Mouse (Mus musculus) intestine, postnatal 0 days (tissue): ENCODE measurements at regions not wholly inside any gene's neighbourhood (a gene's known extent, or its start where the extent isn't known, plus 50 kb on each side); places are given as distances from the start of the nearest gene placed in this dataset.

Experiments used
- ATAC-seq: fragments of 200-750 bp; cut with Nextera tagmentation; 2 replicates; pipeline ENCODE4 v1.8.0; 2017; ENCODE audit warnings: mild to moderate bottlenecking, moderate TSS enrichment, moderate library complexity
- H3K27ac ChIP-seq: fragments of 300-500 bp; sonication (generic); 2 replicates; pipeline ENCODE4 v1.5.1; 2014; ENCODE audit warnings: mild to moderate bottlenecking, low read depth, low read length, moderate library complexity
- H3K27me3 ChIP-seq: fragments of 300-500 bp; sonication (generic); replicated peaks from 2 replicates; pipeline ENCODE4 v1.6.1; 2014; ENCODE audit warnings: low read length, mixed read lengths; ENCODE audit not compliant: control insufficient read depth, insufficient read depth
- H3K36me3 ChIP-seq: fragments of 300-500 bp; sonication (generic); 2 replicates; pipeline ENCODE4 v1.6.1; 2014; ENCODE audit warnings: mild to moderate bottlenecking, moderate library complexity; ENCODE audit not compliant: control insufficient read depth, insufficient read depth
- H3K4me1 ChIP-seq: fragments of 300-500 bp; sonication (generic); replicated peaks from 2 replicates; pipeline ENCODE4 v1.6.1; 2014; ENCODE audit warnings: antibody characterized with exemption, low read length, mixed read lengths; ENCODE audit not compliant: control insufficient read depth, insufficient read depth
- H3K4me2 ChIP-seq: fragments of 300-500 bp; sonication (generic); replicated peaks from 2 replicates; pipeline ENCODE4 v1.6.1; 2014; ENCODE audit warnings: low read depth, mild to moderate bottlenecking, moderate library complexity
- H3K4me3 ChIP-seq: fragments of 300-500 bp; sonication (generic); 2 replicates; pipeline ENCODE4 v1.5.1; 2014; ENCODE audit warnings: low read depth, low read length
- H3K9ac ChIP-seq: fragments of 300-500 bp; sonication (generic); 2 replicates; pipeline ENCODE4 v1.6.1; 2014; ENCODE audit warnings: mild to moderate bottlenecking, low read depth, low read length
- H3K9me3 ChIP-seq: fragments of 300-500 bp; sonication (generic); 2 replicates; pipeline ENCODE4 v1.6.1; 2016; ENCODE audit warnings: mixed run types; ENCODE audit not compliant: control insufficient read depth
- CTCF ChIP-seq: sonication (generic); IDR thresholded peaks from 2 replicates; pipeline ENCODE4 v1.5.1; 2016; ENCODE audit warnings: low read depth, mild to moderate bottlenecking, control low read depth, antibody characterized with exemption, moderate library complexity
- WGBS: fragments of 180-500 bp; shearing (Covaris S2); extraction: QIAGEN DNeasy Blood & Tissue Kit; methylation state at CpG from one replicate; pipeline ENCODE4 v1.1.7; 2014; 5-methylcytosine and 5-hydroxymethylcytosine counted together

DNA sequence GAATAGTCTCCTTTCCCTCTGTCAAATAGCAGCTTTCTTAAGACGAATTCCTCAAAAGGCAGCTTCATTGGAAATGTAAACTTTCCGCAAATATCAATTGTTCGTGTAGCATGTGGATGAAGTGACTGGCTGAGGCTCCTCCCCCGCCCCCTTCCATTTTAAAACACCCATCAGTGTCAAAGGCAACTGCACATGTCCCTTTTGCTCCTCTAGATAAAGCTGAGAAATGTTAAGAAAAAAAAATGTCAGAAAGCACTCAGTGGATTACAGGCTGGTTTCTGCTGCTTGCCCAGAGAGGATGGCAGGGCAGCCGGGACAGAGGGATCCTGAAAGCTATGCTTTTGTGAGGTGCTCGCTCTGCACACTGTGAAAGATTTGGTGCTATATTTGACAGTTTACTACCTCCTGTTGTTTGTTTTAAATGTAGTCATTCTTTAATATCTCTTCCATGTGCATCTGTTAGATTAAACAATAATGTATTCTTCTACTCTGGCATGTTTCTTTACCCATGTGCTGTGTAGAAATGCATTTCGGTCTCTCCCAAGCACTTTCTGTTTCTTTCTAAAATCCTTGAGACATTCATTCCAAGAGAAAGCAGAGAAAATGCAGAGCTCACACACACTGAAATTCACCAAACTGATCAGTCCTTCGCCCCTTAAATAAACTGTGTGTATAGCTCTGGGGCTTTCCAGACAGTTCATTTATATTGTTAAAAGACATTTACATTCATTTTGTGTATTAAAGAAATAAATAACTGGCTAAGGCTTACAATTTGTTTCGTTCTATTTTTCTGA, 263.9 kb downstream of the Meis1 start:
- no peak for ATAC-seq
- 52% methylated on average over 9 of the region's 9 CpGs for WGBS

DNA sequence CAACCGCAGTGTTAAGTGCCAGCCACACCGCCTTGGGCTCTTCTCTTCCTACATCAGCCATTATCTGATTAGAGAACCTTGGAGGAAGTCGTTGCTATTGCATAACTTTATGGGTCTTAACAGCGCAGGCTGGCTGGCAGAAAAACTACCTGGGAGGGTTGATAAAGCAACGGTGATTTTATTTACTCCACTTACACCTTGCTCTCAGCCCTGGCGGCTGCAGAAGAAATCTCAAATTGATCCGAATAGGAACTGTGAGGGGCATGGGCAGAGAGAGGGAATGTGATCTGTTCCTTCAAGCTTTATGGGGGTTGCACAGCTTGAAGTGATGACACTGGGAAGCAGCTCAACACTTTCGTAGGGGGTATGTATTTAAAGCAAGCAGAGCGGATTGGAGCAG, 264.9 kb downstream of the Meis1 start:
- no peaks in the 10 kb centered on the region for H3K27me3 ChIP-seq
- 0 out of 2 replicates have a peak overlapping the region, but pooled peaks have one; percentile 7 for H3K27ac ChIP-seq
- ATAC-seq: peak; percentile 78
- H3K36me3 ChIP-seq: no peaks in the 10 kb centered on the region
- H3K4me1 ChIP-seq: no peaks in the 10 kb centered on the region
- H3K4me3 ChIP-seq: 0 out of 2 replicates have a peak overlapping the region, but pooled peaks have one; percentile 7
- H3K4me2 ChIP-seq: peak overlapping the region; percentile 55
- H3K9me3 ChIP-seq: no peaks in the 10 kb centered on the region
- H3K9ac ChIP-seq: no peak overlapping the region; the same call in 1 of the 2 replicates
- TF ChIP-seq CTCF: no peak
- WGBS: 9% methylated on average over 9 of the region's 9 CpGs

More for the DNA sequence above, 263.9 kb downstream of the Meis1 start:
- Histone ChIP-seq H3K4me2 (peak overlapping the region; percentile 55), H3K9me3 (no peaks in the 10 kb centered on the region), H3K4me1 (no peaks in the 10 kb centered on the region), H3K4me3 (peak overlapping the region; percentile 4; the same call in 1 of the 2 replicates), H3K27me3 (no peaks in the 10 kb centered on the region), H3K9ac (no peak overlapping the region), H3K27ac (no peak overlapping the region), H3K36me3 (no peaks in the 10 kb centered on the region)
- TF ChIP-seq CTCF: no peak

DNA sequence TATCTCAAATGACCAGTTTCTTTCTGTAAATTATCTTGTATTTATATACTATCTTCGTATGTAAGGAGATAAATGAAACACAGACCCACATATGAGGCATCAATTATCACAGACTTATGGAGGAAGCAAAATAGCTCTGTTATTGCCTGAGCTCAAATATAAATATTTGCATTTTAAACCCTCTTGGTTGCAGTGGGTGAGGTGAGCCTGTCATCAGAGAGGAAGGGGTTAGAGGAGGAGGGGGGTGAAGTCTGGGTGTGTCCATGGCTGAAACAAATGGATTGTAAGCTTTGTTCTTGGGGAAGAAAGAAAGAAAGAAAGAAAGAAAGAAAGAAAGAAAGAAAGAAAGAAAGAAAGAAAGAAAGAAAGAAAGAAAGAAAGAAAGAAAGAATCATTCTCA, 265.5 kb downstream of the Meis1 start:
- Histone ChIP-seq H3K27me3 (no peaks in the 10 kb centered on the region), H3K27ac (no peak overlapping the region), H3K4me2 (peak overlapping the region; percentile 55; the same call in 1 of the 2 replicates), H3K4me1 (no peaks in the 10 kb centered on the region), H3K36me3 (no peaks in the 10 kb centered on the region), H3K4me3 (no peak overlapping the region), H3K9ac (no peak overlapping the region), H3K9me3 (no peaks in the 10 kb centered on the region)
- ATAC-seq: no peak
- 55% methylated on average over 1 of the region's 1 CpGs for WGBS
- no peak for TF ChIP-seq CTCF

DNA sequence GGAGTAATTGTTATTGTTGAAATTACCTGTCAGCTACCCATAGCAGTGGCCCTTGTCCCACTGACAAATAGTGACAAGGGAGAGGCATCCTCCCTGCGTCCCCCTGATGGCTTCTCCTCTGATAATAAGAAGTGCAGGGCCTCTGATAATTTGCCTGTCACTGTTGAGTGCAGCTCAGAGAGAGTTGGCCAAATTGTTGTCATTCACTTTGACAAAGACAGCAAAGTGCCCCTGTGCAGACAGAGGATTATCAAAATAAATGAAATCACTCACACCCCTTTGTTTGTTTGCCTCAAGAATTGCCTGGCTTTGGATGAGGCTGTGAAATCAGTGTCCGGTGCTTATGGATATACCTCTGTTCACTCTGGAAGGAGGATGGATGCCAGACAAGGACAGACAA, 266.3 kb downstream of the Meis1 start:
- ATAC-seq: no peak
- WGBS: 65% methylated on average over 2 of the region's 2 CpGs
- Histone ChIP-seq H3K4me2 (no peak overlapping the region), H3K27ac (peak overlapping the region; percentile 11; the same call in 1 of the 2 replicates), H3K9ac (no peak overlapping the region), H3K4me1 (no peaks in the 10 kb centered on the region), H3K4me3 (no peak overlapping the region), H3K36me3 (no peaks in the 10 kb centered on the region), H3K9me3 (no peaks in the 10 kb centered on the region), H3K27me3 (no peaks in the 10 kb centered on the region)
- no peak for TF ChIP-seq CTCF

DNA sequence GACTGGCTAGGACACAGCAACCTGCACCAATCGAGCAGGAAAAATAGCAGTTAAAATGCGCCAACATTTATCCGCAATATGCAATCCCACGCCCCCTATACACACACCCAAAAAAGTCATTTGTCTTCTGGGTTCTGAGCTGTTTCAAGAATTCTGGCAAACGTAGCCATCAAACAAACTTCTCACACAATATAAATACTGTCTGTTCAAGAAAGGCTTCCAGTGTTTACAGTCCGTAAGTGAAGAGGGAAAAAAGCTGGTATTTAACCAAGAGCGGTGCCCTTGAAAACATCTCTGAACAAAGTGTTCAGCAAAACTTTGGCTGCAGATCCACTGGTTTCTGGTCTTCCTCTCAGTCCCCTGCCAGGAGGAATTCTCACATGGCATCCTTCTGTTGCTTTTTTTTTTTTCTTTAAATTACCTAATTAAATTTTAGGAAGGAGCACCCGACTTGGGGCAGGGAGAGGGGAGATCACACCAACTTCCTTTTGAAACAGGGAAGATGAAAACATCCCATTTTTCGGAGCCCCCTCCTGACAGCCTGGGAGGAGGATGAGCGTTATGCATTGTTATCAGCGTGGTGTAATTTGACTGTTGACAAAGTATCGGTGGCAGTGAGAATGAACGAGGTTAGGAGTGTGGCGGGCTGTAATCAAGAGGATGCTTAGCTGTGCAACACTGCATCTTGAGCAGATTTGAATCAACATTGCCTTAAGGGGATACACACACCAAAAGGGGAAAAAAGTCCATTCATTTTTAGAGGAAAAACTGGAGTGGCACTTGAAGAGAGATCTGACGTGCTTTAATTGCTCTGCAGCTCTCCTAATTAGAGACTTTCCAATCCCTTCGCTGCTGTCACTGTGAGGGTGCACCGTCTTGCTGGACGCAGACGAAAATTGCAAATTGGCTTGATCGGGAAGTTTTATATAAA, 267.6 kb downstream of the Meis1 start:
- TF ChIP-seq CTCF: no peak
- H3K27me3 ChIP-seq: no peaks in the 10 kb centered on the region
- no peak overlapping the region for H3K4me3 ChIP-seq
- H3K36me3 ChIP-seq: no peaks in the 10 kb centered on the region
- WGBS: 31% methylated on average over 20 of the region's 20 CpGs
- H3K9me3 ChIP-seq: no peaks in the 10 kb centered on the region
- H3K9ac ChIP-seq: no peak overlapping the region
- peak overlapping the region; percentile 35; the same call in 1 of the 2 replicates for H3K27ac ChIP-seq
- peak overlapping the region; percentile 41 for H3K4me2 ChIP-seq
- no peak for ATAC-seq
- 0 out of 2 replicates have a peak, but pooled peaks cover 3% of the 10 kb centered on the region for H3K4me1 ChIP-seq

DNA sequence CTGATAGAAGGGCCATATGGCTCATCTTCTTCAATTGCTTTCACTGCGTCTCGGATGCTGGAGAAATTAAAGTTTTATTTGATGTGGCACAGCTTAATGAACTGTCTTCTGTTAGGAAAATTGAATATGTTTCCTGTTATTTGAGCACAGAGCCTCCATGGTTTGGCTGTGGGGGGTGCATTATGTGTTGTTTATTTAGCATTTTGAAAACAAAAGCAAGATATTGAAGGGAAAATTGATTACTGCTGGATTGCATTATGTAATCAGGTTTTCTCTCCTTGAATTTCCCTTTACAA, 268.8 kb downstream of the Meis1 start:
- no peaks in the 10 kb centered on the region for H3K27me3 ChIP-seq
- no peak overlapping the region for H3K9ac ChIP-seq
- H3K4me2 ChIP-seq: no peak overlapping the region
- 0 out of 2 replicates have a peak, but pooled peaks cover 3% of the 10 kb centered on the region for H3K4me1 ChIP-seq
- TF ChIP-seq CTCF: no peak
- no peak overlapping the region for H3K4me3 ChIP-seq
- H3K36me3 ChIP-seq: no peaks in the 10 kb centered on the region
- ATAC-seq: no peak
- H3K27ac ChIP-seq: no peak overlapping the region
- no peaks in the 10 kb centered on the region for H3K9me3 ChIP-seq
- 73% methylated on average over 2 of the region's 2 CpGs for WGBS
